Mouse (Mus musculus): ENCODE results near the gene Il34. TPM values are rescaled to one million over a fixed set of nuclear protein-coding genes. Genes with fewer than 3 reads are reported as not detected.
"Not testable (repeated sequence)": the region's sequence is repeated elsewhere in the genome, so short reads cannot be mapped to it uniquely, and the experiment has no call there.

The Il34 gene
- polyA plus RNA-seq, 1 experiment from 2014 or later = 1.1 TPM

- Histone ChIP-seq H3K4me3 (no peak overlapping the region), H3K27me3 (no peaks in the 10 kb centered on the region), H3K9me3 (no peaks in the 10 kb centered on the region), H3K4me1 (no peaks in the 10 kb centered on the region), H3K9ac (replicated peaks) (no peak overlapping the region), H3K36me3 (no peaks in the 10 kb centered on the region), H3K27ac (replicated peaks) (no peak overlapping the region), H3K4me2 (replicated peaks) (no peak overlapping the region)
- no peak for ATAC-seq (ENCODE audit: low FRiP score, low read depth)
- 74% methylated on average over 12 of the region's 12 CpGs for WGBS
Measured at GRCm38 (mm10) chr8:110789571-110789970, 16.2 kb downstream of the Il34 start.

GRCm38 (mm10) chr8:110788981-110789380 is 16.7 kb downstream of the Il34 start:
- WGBS = 67% methylated on average over 12 of the region's 12 CpGs
- no peaks in the 10 kb centered on the region for H3K4me1 ChIP-seq
- no peaks in the 10 kb centered on the region for H3K27me3 ChIP-seq
- no peak overlapping the region for H3K9ac ChIP-seq (replicated peaks)
- H3K4me3 ChIP-seq = no peak overlapping the region
- no peaks in the 10 kb centered on the region for H3K9me3 ChIP-seq
- no peak for ATAC-seq (ENCODE audit: low FRiP score, low read depth)
- no peaks in the 10 kb centered on the region for H3K36me3 ChIP-seq
- H3K4me2 ChIP-seq (replicated peaks) = no peak overlapping the region
- H3K27ac ChIP-seq (replicated peaks) = no peak overlapping the region

GRCm38 (mm10) chr8:110787411-110787954 is 18.2 kb downstream of the Il34 start:
- no peak overlapping the region for H3K9ac ChIP-seq (replicated peaks)
- H3K4me2 ChIP-seq (replicated peaks) = no peak overlapping the region
- 90% methylated on average over 9 of the region's 9 CpGs for WGBS
- no peaks in the 10 kb centered on the region for H3K27me3 ChIP-seq
- no peaks in the 10 kb centered on the region for H3K4me1 ChIP-seq
- no peak for ATAC-seq (ENCODE audit: low FRiP score, low read depth)
- H3K27ac ChIP-seq (replicated peaks) = no peak overlapping the region
- H3K4me3 ChIP-seq = no peak overlapping the region
- no peaks in the 10 kb centered on the region for H3K9me3 ChIP-seq
- H3K36me3 ChIP-seq = no peaks in the 10 kb centered on the region

- H3K4me3 ChIP-seq = no peak overlapping the region
- H3K9me3 ChIP-seq = no peaks in the 10 kb centered on the region
- no peaks in the 10 kb centered on the region for H3K27me3 ChIP-seq
- H3K27ac ChIP-seq (replicated peaks) = no peak overlapping the region
- H3K4me2 ChIP-seq (replicated peaks) = no peak overlapping the region
- no peak for ATAC-seq (ENCODE audit: low FRiP score, low read depth)
- 92% methylated on average over 8 of the region's 8 CpGs for WGBS
- H3K9ac ChIP-seq (replicated peaks) = no peak overlapping the region
- H3K36me3 ChIP-seq = no peaks in the 10 kb centered on the region
- no peaks in the 10 kb centered on the region for H3K4me1 ChIP-seq
Measured at GRCm38 (mm10) chr8:110786934-110787333, 18.8 kb downstream of the Il34 start.

- H3K4me2 ChIP-seq (replicated peaks); ATAC-seq (ENCODE audit: low FRiP score, low read depth); H3K4me3 ChIP-seq; H3K4me1 ChIP-seq; H3K9me3 ChIP-seq; H3K27ac ChIP-seq (replicated peaks); H3K36me3 ChIP-seq; H3K9ac ChIP-seq (replicated peaks); H3K27me3 ChIP-seq: not testable (repeated sequence)
- 79% methylated on average over 7 of the region's 7 CpGs for WGBS
Measured at GRCm38 (mm10) chr8:110786501-110786900, 19.2 kb downstream of the Il34 start.

- Histone ChIP-seq H3K27ac (replicated peaks) (no peak overlapping the region), H3K27me3 (no peaks in the 10 kb centered on the region), H3K9me3 (no peaks in the 10 kb centered on the region), H3K4me1 (no peaks in the 10 kb centered on the region), H3K4me3 (no peak overlapping the region), H3K4me2 (replicated peaks) (no peak overlapping the region), H3K9ac (replicated peaks) (no peak overlapping the region), H3K36me3 (no peaks in the 10 kb centered on the region)
- ATAC-seq (ENCODE audit: low FRiP score, low read depth) = no peak
- WGBS = 78% methylated on average over 2 of the region's 2 CpGs
Measured at GRCm38 (mm10) chr8:110785366-110785765, 20.4 kb downstream of the Il34 start.

GRCm38 (mm10) chr8:110779924-110780718 is 25.6 kb downstream of the Il34 start:
- Histone ChIP-seq H3K27ac (replicated peaks) (no peak overlapping the region), H3K4me1 (no peaks in the 10 kb centered on the region), H3K4me2 (replicated peaks) (no peak overlapping the region), H3K9me3 (0 out of 2 replicates have a peak, but pooled peaks cover 6% of the 10 kb centered on the region), H3K9ac (replicated peaks) (no peak overlapping the region), H3K4me3 (no peak overlapping the region), H3K36me3 (no peaks in the 10 kb centered on the region), H3K27me3 (no peaks in the 10 kb centered on the region)
- no peak for ATAC-seq (ENCODE audit: low FRiP score, low read depth)
- 84% methylated on average over 13 of the region's 13 CpGs for WGBS

- Histone ChIP-seq H3K4me2 (replicated peaks) (no peak overlapping the region), H3K36me3 (no peaks in the 10 kb centered on the region), H3K9ac (replicated peaks) (no peak overlapping the region), H3K9me3 (0 out of 2 replicates have a peak, but pooled peaks cover 6% of the 10 kb centered on the region), H3K27ac (replicated peaks) (no peak overlapping the region), H3K27me3 (no peaks in the 10 kb centered on the region), H3K4me3 (no peak overlapping the region), H3K4me1 (no peaks in the 10 kb centered on the region)
- no peak for ATAC-seq (ENCODE audit: low FRiP score, low read depth)
- WGBS = 98% methylated on average over 3 of the region's 3 CpGs
Measured at GRCm38 (mm10) chr8:110776335-110776734, 29.4 kb downstream of the Il34 start.

GRCm38 (mm10) chr8:110775721-110776120 is 30.0 kb downstream of the Il34 start:
- no peak for ATAC-seq (ENCODE audit: low FRiP score, low read depth)
- H3K4me2 ChIP-seq (replicated peaks) = no peak overlapping the region
- H3K27ac ChIP-seq (replicated peaks) = no peak overlapping the region
- 0 out of 2 replicates have a peak, but pooled peaks cover 6% of the 10 kb centered on the region for H3K9me3 ChIP-seq
- H3K27me3 ChIP-seq = no peaks in the 10 kb centered on the region
- WGBS = 91% methylated on average over 3 of the region's 3 CpGs
- no peaks in the 10 kb centered on the region for H3K4me1 ChIP-seq
- H3K4me3 ChIP-seq = no peak overlapping the region
- no peak overlapping the region for H3K9ac ChIP-seq (replicated peaks)
- no peaks in the 10 kb centered on the region for H3K36me3 ChIP-seq

- Histone ChIP-seq H3K9ac (replicated peaks) (no peak overlapping the region), H3K4me1 (no peaks in the 10 kb centered on the region), H3K36me3 (no peaks in the 10 kb centered on the region), H3K9me3 (0 out of 2 replicates have a peak, but pooled peaks cover 6% of the 10 kb centered on the region), H3K4me3 (no peak overlapping the region), H3K4me2 (replicated peaks) (no peak overlapping the region), H3K27me3 (no peaks in the 10 kb centered on the region), H3K27ac (replicated peaks) (no peak overlapping the region)
- ATAC-seq (ENCODE audit: low FRiP score, low read depth) = no peak
- WGBS = 74% methylated on average over 8 of the region's 8 CpGs
Measured at GRCm38 (mm10) chr8:110775316-110775715, 30.4 kb downstream of the Il34 start.

GRCm38 (mm10) chr8:110774725-110775124 is 31.0 kb downstream of the Il34 start:
- 86% methylated on average over 6 of the region's 6 CpGs for WGBS
- Histone ChIP-seq H3K27me3 (no peaks in the 10 kb centered on the region), H3K4me3 (no peak overlapping the region), H3K4me2 (replicated peaks) (no peak overlapping the region), H3K9me3 (0 out of 2 replicates have a peak, but pooled peaks cover 6% of the 10 kb centered on the region), H3K36me3 (no peaks in the 10 kb centered on the region), H3K9ac (replicated peaks) (no peak overlapping the region), H3K27ac (replicated peaks) (no peak overlapping the region), H3K4me1 (no peaks in the 10 kb centered on the region)
- no peak for ATAC-seq (ENCODE audit: low FRiP score, low read depth)

- Histone ChIP-seq H3K4me3 (no peak overlapping the region), H3K36me3 (no peaks in the 10 kb centered on the region), H3K4me2 (replicated peaks) (no peak overlapping the region), H3K9ac (replicated peaks) (no peak overlapping the region), H3K4me1 (no peaks in the 10 kb centered on the region), H3K27ac (replicated peaks) (no peak overlapping the region), H3K9me3 (0 out of 2 replicates have a peak, but pooled peaks cover 6% of the 10 kb centered on the region), H3K27me3 (no peaks in the 10 kb centered on the region)
- 80% methylated on average over 3 of the region's 3 CpGs for WGBS
- no peak for ATAC-seq (ENCODE audit: low FRiP score, low read depth)
Measured at GRCm38 (mm10) chr8:110774047-110774446, 31.7 kb downstream of the Il34 start.

Data from midbrain, embryonic 12.5 days (tissue).